Mouse (Mus musculus) myocyte (in vitro differentiated cells): ENCODE measurements at regions not wholly inside any gene's neighbourhood (a gene's known extent, or its start where the extent isn't known, plus 50 kb on each side); places are given as distances from the start of the nearest gene placed in this dataset.

ENCODE experiments used
- H3K27me3 ChIP-seq: one replicate; pipeline ENCODE4 v1.6.1; 2011; ENCODE audit not compliant: control insufficient read depth, insufficient read depth, insufficient read length
- H3K36me3 ChIP-seq: one replicate; pipeline ENCODE4 v1.6.1; 2011; ENCODE audit not compliant: control insufficient read depth, insufficient read depth
- H3K4me2 ChIP-seq: one replicate; pipeline ENCODE4 v1.6.1; 2011; ENCODE audit warnings: low read depth, control low read depth
- H3K4me3 ChIP-seq: one replicate; pipeline ENCODE4 v1.5.1; 2011; ENCODE audit warnings: mild to moderate bottlenecking, control low read depth, moderate library complexity
- H3K79me2 ChIP-seq: one replicate; pipeline ENCODE4 v1.6.1; 2011; ENCODE audit not compliant: control insufficient read depth, insufficient read depth
- H3ac ChIP-seq: one replicate; pipeline ENCODE4 v1.6.1; 2011; ENCODE audit not compliant: control insufficient read depth, insufficient read length
- CEBPB ChIP-seq: IDR thresholded peaks from 2 replicates; pipeline ENCODE4 v1.6.1; 2011; ENCODE audit warnings: mild to moderate bottlenecking, moderate library complexity; ENCODE audit not compliant: poor library complexity, insufficient read depth, severe bottlenecking
- E2F4 ChIP-seq: IDR thresholded peaks from one replicate; pipeline ENCODE4 v1.6.1; 2011; ENCODE audit warnings: mild to moderate bottlenecking, control low read depth, moderate library complexity; ENCODE audit not compliant: insufficient read depth
- MAX ChIP-seq: IDR thresholded peaks from one replicate; pipeline ENCODE4 v1.6.1; 2011; ENCODE audit warnings: low read depth, mild to moderate bottlenecking, control low read depth
- MYOD1 ChIP-seq, 3 experiments: IDR thresholded peaks; one replicate each; pipeline ENCODE4 v1.6.1; 2011; ENCODE audit warnings: control low read depth in 2 of 3, low read depth in 2 of 3, mild to moderate bottlenecking in 2 of 3, moderate library complexity in 1 of 3; ENCODE audit not compliant: insufficient read length in 2 of 3, control insufficient read depth in 1 of 3
- MYOG ChIP-seq, 3 experiments: IDR thresholded peaks; one replicate each; pipeline ENCODE4 v1.6.1; 2011; ENCODE audit warnings: control low read depth in 2 of 3, low read depth in 2 of 3, mild to moderate bottlenecking in 2 of 3; ENCODE audit not compliant: insufficient read length in 2 of 3, control insufficient read depth in 1 of 3, insufficient read depth in 1 of 3
- POLR2A ChIP-seq: IDR thresholded peaks from one replicate; pipeline ENCODE4 v1.6.1; 2011; ENCODE audit warnings: low read depth, mild to moderate bottlenecking, control low read depth, moderate library complexity; ENCODE audit not compliant: insufficient read length
- POLR2AphosphoS2 ChIP-seq: IDR thresholded peaks from one replicate; pipeline ENCODE4 v1.6.1; 2011; ENCODE audit warnings: low read depth, control low read depth; ENCODE audit not compliant: insufficient read length
- REST ChIP-seq: IDR thresholded peaks from one replicate; pipeline ENCODE4 v1.6.1; 2011; ENCODE audit warnings: mild to moderate bottlenecking, control low read depth, moderate library complexity; ENCODE audit not compliant: insufficient read depth, insufficient read length
- SRF ChIP-seq: IDR thresholded peaks from one replicate; pipeline ENCODE4 v1.6.1; 2011; ENCODE audit warnings: low read depth; ENCODE audit not compliant: control insufficient read depth, insufficient read length
- TCF12 ChIP-seq: IDR thresholded peaks from one replicate; pipeline ENCODE4 v1.6.1; 2011; ENCODE audit warnings: mild to moderate bottlenecking, control low read depth; ENCODE audit not compliant: poor library complexity, insufficient read depth, severe bottlenecking
- TCF3 ChIP-seq: IDR thresholded peaks from one replicate; pipeline ENCODE4 v1.6.1; 2011; ENCODE audit warnings: low read depth, control low read depth; ENCODE audit not compliant: insufficient read length
- USF1 ChIP-seq: IDR thresholded peaks from one replicate; pipeline ENCODE4 v1.6.1; 2011; ENCODE audit warnings: low read depth, mild to moderate bottlenecking, control low read depth, moderate library complexity

DNA sequence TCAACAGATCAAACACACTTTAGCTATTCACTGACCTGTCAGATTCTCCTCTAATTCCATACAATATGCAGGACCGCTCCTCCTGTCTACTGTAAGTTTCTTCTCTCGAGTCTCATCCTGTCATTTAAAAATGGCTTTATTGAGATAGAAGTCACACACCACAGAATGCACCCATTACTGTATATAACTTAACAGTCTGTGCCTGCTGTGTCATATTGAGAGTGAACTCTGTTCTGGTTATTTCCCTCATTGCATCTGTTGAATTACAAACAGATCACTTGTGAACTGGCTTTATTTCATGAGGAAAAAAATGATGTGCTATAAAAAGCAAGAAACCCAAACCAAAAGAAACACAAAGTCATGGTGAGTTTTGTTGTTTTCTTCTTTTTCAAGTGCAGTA is 198.2 kb downstream of the Kcnrg start:
- no peaks in the 10 kb centered on the region for H3K79me2 ChIP-seq
- no peaks in the 10 kb centered on the region for H3K27me3 ChIP-seq
- no peak overlapping the region for H3ac ChIP-seq
- no peak for TF ChIP-seq SRF
- TF ChIP-seq TCF12: no peak
- no peak for TF ChIP-seq MAX
- TF ChIP-seq POLR2AphosphoS2: no peak
- TF ChIP-seq MYOG (IDR thresholded peaks at IDR 0.05; ENCODE audit: control insufficient read depth in 1 of 3, insufficient read depth in 1 of 3, insufficient read length in 2 of 3, low read depth in 2 of 3): no peak
- TF ChIP-seq E2F4: no peak
- TF ChIP-seq REST: no peak
- no peak for TF ChIP-seq MYOD1 (IDR thresholded peaks at IDR 0.05; ENCODE audit: control insufficient read depth in 1 of 3, insufficient read length in 2 of 3, low read depth in 2 of 3)
- no peak for TF ChIP-seq USF1
- no peak for TF ChIP-seq POLR2A
- no peak for TF ChIP-seq CEBPB
- TF ChIP-seq TCF3: no peak
- no peak overlapping the region for H3K4me2 ChIP-seq
- H3K4me3 ChIP-seq: no peak overlapping the region
- H3K36me3 ChIP-seq: no peaks in the 10 kb centered on the region

DNA sequence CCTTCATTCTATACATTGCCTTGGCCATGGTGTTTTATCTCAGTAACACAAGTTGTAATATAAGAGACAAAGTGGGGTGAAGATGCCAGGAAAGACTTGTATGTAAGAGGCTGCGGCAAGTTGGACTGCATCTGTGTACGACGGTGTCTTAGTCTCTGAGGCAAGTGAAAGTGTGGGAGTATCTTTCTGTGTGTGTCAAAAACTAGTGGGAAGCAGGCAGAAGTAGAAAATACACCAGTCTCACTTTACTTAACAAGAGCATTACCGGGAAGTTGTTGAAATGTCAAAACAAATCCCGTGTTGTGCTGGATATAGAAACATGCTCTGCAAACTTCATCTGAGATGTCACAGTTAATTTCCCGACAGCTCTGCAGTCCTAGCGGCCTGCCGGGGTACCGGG is 200.9 kb downstream of the Kcnrg start:
- H3K79me2 ChIP-seq: no peaks in the 10 kb centered on the region
- H3K4me2 ChIP-seq: no peak overlapping the region
- TF ChIP-seq USF1 (no peak), MAX (no peak), E2F4 (no peak), POLR2AphosphoS2 (no peak), MYOG (IDR thresholded peaks at IDR 0.05; ENCODE audit: control insufficient read depth in 1 of 3, insufficient read depth in 1 of 3, insufficient read length in 2 of 3, low read depth in 2 of 3) (no peak), TCF3 (no peak), TCF12 (no peak), REST (no peak), MYOD1 (IDR thresholded peaks at IDR 0.05; ENCODE audit: control insufficient read depth in 1 of 3, insufficient read length in 2 of 3, low read depth in 2 of 3) (no peak), POLR2A (no peak), SRF (no peak), CEBPB (no peak)
- H3ac ChIP-seq: no peak overlapping the region
- no peaks in the 10 kb centered on the region for H3K36me3 ChIP-seq
- no peaks in the 10 kb centered on the region for H3K27me3 ChIP-seq
- H3K4me3 ChIP-seq: no peak overlapping the region

DNA sequence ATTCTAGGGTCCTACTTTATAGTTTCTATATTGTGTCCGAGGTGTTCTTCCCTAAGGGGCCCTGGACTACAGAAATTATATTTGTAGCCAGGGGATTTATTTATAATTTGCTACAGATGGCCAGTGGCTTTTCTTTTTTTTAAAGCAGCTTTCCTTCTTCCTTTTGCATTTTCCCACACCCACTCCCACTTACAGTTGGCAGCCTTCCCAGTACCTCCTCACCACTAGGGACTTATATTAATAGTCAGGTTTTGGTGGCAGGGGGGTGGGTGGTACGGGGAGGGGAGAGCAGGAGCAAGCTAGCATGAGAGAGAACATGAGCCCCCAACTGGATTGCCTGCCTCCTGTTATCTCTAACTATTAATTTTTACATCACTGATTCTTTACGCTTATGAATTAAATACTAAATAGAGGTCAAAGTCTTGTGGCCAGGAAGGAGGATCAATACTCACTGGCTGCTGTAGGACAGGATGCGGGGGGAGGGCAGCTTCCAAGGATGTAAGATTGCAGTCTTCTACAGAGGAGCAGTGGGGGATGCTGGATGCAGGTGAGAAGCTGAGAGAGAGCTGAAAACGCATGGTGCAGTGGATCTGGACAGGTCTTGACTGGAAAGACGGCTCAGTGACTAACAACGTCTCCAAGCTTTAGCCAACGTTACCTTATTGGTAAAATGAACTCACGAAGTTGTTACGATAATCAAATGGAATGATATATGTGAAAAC is 202.6 kb downstream of the Kcnrg start:
- Histone ChIP-seq H3K36me3 (no peaks in the 10 kb centered on the region), H3K4me2 (no peak overlapping the region), H3ac (no peak overlapping the region), H3K79me2 (no peaks in the 10 kb centered on the region), H3K27me3 (no peaks in the 10 kb centered on the region), H3K4me3 (no peak overlapping the region)
- no peak for TF ChIP-seq E2F4
- no peak for TF ChIP-seq MAX

DNA sequence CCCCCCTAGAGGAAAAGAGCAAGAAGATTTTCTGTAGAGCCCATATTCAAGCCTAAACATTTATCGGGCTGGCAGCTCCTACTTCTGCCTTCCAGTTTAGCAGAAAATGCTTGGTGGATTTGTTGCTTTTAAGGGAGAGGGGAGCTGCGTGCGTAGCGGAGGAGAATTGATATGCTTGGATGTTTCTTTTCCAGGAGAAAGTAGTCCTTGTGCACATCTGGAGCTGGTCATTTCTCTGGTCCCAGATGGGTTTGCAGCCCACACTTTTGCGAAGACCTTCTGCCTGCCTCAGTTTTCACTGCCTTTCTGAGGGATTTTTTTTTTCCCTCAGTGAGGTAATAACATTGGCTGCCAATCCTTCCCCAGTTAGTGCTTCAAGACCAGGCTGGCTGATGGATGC is 203.6 kb downstream of the Kcnrg start:
- H3K27me3 ChIP-seq: no peaks in the 10 kb centered on the region
- no peak overlapping the region for H3ac ChIP-seq
- no peak overlapping the region for H3K4me2 ChIP-seq
- TF ChIP-seq SRF: no peak
- no peak for TF ChIP-seq CEBPB
- no peak for TF ChIP-seq E2F4
- TF ChIP-seq USF1: no peak
- TF ChIP-seq TCF3: no peak
- TF ChIP-seq REST: no peak
- no peak for TF ChIP-seq POLR2A
- no peak for TF ChIP-seq MYOG (IDR thresholded peaks at IDR 0.05; ENCODE audit: control insufficient read depth in 1 of 3, insufficient read depth in 1 of 3, insufficient read length in 2 of 3, low read depth in 2 of 3)
- TF ChIP-seq TCF12: no peak
- no peak for TF ChIP-seq MYOD1 (IDR thresholded peaks at IDR 0.05; ENCODE audit: control insufficient read depth in 1 of 3, insufficient read length in 2 of 3, low read depth in 2 of 3)
- TF ChIP-seq POLR2AphosphoS2: no peak
- no peak for TF ChIP-seq MAX
- no peaks in the 10 kb centered on the region for H3K79me2 ChIP-seq
- H3K4me3 ChIP-seq: no peak overlapping the region
- no peaks in the 10 kb centered on the region for H3K36me3 ChIP-seq

DNA sequence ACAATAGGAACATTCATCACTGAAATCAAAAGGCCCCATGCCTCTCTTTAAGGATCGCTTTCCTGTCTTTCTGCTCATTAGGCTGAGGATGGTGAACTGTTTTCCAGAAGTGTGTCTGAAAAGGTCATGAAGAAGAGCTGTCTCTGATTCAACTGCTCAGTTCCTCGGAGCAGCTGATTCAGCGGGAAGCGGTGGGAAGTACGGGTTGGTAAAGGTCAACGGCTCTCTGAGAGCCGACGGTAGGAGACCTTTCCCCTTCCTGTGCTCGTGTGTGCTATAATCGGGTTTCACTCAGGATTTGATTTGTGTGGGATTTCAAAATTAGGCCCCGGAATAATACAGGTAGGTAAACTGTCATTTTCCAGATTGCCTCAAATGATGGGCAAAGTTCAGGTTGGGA is 210.5 kb downstream of the Kcnrg start:
- no peaks in the 10 kb centered on the region for H3K36me3 ChIP-seq
- no peaks in the 10 kb centered on the region for H3K27me3 ChIP-seq
- no peak overlapping the region for H3K4me2 ChIP-seq
- H3K4me3 ChIP-seq: no peak overlapping the region
- no peak for TF ChIP-seq MYOD1 (IDR thresholded peaks at IDR 0.05; ENCODE audit: control insufficient read depth in 1 of 3, insufficient read length in 2 of 3, low read depth in 2 of 3)
- TF ChIP-seq MYOG (IDR thresholded peaks at IDR 0.05; ENCODE audit: control insufficient read depth in 1 of 3, insufficient read depth in 1 of 3, insufficient read length in 2 of 3, low read depth in 2 of 3): no peak
- no peak for TF ChIP-seq TCF3
- no peak for TF ChIP-seq SRF
- no peak for TF ChIP-seq MAX
- TF ChIP-seq TCF12: no peak
- TF ChIP-seq CEBPB: no peak
- no peak for TF ChIP-seq USF1
- TF ChIP-seq REST: no peak
- TF ChIP-seq E2F4: no peak
- TF ChIP-seq POLR2AphosphoS2: no peak
- no peak for TF ChIP-seq POLR2A
- H3K79me2 ChIP-seq: no peaks in the 10 kb centered on the region
- H3ac ChIP-seq: no peak overlapping the region
